Mouse (Mus musculus) G1E-ER4 (cell line): ENCODE results near the gene Trpc7. TPM values are rescaled to one million over a fixed set of nuclear protein-coding genes. Genes with fewer than 3 reads are reported as not detected.

ENCODE experiments used
- GATA1 ChIP-seq: IDR thresholded peaks from one replicate; pipeline ENCODE4 v1.8.0; 2012; ENCODE audit warnings: low read length, inconsistent platforms
- polyA plus RNA-seq: library from polyadenylated mRNA; stranded (reverse); fragments of >175 nt; gene quantifications from 2 replicates; pipeline ENCODE4 v1.2.3, GENCODE M21; 2012

Trpc7 gene
- not detected in 2 replicates for polyA plus RNA-seq

DNA sequence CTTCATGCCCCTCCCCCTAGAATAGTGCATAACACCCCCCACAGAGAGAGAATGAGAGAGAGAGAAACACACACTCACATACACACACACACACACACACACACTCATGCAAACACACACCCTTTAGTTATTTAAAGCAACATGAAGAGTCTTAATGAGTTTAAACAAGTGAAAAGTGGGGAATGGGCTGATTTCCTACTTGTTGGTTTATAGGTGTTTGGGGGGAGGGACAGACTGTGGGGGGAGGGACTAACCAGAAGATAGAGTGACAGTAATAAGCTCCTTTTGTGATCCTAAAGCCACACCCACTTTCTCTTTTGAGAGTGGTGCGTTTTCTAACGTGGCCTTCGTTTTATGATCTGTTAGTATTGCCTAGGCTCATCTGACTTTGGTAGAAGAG lies at the start of gene Trpc7:
Gene Trpc7 (minus strand): TSS at position 101 of the 400 bp plus-strand sequence.
- TF ChIP-seq GATA1 = no peak

DNA sequence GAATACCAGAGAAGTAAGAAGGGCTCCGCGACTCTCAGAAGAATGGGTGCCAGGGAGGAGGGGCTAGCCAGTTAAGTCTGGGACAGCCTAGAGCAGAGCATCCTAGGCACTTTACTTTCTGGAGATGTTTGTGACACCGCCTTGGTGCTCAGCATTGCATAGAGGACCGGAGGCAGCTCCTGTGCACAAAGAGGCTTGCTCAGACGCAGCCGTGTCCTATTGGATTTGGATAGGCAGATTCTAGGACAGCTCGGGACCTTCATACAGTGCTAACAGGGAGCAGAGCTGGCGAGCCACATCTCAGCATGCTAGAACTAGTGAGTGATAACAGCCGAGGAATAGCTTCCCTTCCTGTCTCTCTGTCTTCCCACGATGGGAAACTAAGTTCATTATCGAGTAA lies 43.5 kb upstream of the Trpc7 start:
- no peak for TF ChIP-seq GATA1

DNA sequence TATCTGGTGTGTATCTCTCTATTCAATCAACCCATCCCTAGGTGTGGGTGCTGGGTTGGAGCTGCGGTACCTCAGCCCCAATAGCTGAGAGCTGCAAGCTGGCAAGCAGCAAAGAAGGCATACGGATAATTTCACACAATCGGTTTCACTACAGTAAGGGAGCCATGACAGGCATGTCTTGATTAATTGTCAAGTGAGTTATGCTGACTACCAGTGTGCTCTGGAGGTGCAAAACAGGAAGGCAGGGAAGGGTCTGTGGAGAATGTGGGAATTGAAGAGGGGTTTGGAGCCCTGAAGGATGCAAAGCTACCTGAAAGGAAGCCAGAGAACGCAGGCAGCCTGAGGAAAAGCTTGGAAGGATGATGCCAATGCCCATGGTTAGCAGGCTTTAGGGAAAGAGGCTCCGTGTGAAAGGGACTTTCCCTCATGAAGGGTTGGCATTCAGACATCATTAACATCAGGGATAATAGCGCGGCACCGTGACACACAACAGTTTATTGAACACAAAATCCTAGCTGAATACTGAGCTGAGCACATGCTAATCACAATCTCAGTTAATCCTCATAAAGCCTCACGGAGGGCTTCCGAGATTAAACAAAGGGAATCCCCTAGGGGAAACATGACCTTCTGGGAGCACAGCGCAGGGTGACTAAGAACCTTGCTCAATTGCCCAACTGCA lies 38.2 kb upstream of the Trpc7 start:
- TF ChIP-seq GATA1 = no peak

DNA sequence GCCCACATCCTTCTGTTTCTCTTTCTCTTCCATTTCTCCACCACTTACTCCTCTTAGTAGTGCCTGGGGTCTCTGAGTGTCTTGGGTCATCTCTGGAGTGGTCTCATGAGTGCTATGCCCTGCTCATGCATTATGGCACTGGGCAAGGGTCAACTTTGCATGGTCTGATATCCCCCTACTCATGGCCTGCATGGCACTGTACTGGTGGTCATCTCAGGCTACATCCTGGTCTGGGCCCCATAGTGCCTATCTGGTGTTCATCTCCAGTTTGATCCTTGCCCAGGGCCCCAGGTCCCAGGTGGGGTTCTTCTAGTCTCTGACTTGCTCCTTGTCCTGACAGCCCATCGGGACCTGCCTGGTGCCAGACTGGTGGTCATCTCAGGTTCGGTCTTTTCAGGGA lies 34.6 kb upstream of the Trpc7 start:
- TF ChIP-seq GATA1 = no peak

DNA sequence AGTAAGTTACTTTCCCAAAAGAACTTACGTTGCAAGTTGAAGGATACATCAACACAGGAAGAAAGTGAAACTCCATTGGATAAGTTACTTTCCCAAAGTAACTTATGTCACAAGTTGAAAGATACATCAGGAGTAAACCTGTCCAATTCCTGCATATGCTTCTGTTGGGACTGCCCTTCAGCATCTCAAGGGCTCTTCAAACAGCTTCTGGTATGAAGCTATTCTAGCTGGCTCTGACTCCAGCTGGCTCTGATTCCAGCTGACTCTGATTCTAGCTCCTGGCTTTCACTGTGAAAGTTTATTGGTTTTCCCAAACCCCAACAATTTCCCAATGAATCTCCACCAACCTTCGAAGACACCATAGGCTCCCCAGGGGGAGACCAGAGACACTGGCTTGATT lies 27.2 kb upstream of the Trpc7 start:
- no peak for TF ChIP-seq GATA1

DNA sequence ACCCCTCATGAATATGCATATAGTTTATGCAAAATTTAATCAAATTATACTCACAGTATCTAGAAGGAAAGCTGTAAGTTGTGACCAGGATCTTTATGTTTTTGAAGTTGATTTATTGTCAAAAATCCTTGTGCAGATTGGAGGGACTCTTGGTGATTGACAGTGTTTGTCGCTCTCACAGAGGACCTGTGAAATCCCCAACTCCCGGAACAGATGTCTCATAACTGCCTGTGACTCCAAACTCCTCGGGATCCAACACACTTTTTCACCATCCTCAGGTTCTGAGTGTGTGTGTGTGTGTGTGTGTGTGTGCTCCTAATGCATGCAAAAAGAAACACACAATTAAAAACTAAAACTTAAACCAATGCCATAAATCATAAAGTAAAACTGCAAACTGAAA lies 25.5 kb upstream of the Trpc7 start:
- TF ChIP-seq GATA1 = no peak

DNA sequence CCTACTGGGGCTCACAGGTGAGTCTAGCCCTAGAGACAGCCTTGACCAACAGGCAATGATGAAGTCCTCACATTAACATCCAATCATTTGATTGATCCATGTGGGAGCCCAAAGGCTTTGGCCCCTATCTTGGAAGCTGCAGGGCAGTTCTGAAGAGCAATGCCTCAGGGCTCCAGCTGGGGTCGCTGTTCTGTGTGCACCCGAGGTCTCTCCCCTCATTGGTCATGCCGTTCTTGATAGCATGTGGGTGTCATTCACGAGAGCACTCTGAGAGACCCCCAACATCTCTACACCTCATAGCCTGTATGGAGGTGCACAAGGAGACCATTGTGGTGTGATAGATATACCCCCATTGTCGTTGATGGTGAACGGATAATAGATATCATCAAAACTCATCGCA lies 18.9 kb upstream of the Trpc7 start:
- no peak for TF ChIP-seq GATA1

DNA sequence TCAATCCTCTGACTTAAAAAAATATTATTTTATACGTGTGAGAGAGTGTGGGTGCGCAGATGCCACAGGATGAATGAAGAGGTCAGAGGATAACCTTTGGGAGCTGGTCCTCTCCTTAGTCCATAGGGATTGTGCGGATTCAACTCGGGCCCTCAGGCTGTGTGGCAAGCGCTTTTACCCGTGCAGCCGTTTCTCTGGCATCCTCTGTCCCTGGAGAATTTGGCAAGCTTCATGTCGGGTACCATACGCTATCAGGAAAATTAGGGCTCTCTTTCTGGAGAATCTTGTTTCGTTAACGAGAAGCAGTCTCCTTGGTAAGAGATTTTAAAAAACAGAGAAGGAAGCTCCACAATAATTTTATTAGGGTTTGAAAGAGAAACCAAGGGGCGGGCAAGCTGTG lies 15.3 kb upstream of the Trpc7 start:
- TF ChIP-seq GATA1 = no peak

DNA sequence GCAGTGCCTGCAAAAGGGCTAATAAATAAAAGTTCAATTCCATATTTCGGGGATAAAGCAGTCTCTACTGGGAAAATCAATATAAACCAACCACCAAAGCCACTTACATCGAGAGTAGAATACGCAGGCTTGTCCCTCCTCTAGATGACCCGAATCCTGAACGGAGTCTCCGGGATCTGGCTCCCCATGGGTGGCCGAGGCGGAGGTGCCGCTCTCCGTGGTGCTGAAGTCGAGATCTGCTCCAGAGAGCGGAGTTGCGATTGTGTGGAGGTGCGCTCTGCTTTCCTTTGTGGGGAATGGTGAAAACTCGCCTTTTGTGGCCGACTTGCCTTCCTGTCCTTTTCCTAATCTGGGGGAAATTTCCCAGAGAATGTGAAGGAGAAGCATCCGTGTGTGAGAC lies 407 bp downstream of the Trpc7 start:
- TF ChIP-seq GATA1 = no peak

DNA sequence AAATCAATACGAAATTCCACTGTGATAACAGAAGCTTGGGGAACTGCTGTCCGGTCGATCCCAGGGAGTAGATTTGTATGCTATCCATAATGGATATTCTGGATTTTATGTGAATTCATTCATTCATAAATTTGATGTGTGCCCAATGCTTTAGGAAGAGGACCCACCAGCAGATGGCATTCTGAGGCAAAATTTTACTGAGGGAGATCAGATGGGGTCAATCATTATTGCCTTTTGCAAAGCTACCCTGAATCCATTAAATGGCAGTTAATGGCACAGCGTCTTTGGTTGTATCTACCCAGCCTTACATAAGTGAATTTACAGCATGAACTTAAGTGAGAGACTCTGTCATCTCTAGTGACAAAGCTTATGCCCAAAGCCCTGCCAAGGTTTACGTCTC lies 1.2 kb downstream of the Trpc7 start:
- TF ChIP-seq GATA1 = no peak

DNA sequence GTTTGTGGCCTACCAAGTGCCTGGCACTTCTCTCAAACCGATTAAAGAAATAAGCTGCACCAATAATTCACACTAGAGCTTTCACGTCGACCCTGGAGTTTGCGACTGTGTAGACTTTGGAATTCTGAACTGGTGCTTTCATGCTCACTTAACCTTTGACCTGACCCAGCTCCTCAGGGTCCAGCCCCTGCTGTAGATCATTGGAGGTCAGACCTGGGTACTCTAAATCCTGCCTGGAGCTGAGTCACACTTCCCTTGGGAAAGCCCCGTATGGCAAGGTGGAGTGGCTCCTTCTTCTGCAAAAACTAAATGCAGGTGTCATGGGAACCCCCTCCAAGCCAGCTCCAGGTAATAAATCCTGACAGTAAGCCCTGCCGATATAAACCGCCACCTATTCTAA lies 5.9 kb downstream of the Trpc7 start:
- no peak for TF ChIP-seq GATA1

DNA sequence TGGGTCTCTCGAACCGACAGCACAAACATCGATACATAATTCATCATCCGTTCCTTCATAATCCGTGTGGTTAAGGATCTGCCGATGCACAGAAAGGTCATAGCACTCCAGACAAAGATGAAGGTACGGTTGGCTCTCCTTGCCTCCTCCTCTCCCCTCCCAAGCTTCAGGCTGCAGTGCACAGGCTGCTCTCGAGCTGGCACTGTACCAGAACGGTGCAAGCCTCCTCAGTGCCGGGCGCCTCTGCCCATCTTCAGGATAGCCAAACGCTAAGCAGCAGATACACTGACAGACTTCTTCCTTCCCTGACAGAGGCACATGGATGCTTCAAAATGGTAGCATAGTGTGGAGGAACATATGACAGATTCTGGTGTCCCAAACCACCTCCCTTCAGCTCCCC lies 12.9 kb downstream of the Trpc7 start:
- no peak for TF ChIP-seq GATA1

DNA sequence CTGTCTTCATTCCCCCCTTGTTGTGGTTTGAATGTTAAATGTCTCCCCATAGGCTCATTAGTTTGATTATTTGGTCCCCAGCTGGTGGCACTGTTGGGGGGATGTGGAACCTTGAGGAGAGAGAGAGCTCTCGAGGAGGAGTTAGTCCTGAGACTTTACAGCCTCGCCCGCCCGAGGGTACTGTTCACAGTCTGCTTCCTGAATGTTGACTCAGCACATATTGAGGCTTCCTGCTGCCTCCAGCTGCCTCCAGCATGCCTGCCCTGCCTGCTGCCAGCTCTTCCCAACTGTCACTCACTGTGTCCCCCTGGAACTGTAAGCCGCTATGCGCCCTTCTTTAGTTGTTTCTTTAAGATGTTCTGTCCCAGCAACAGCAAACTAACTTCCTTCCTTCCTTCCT lies 31.2 kb downstream of the Trpc7 start:
- no peak for TF ChIP-seq GATA1

DNA sequence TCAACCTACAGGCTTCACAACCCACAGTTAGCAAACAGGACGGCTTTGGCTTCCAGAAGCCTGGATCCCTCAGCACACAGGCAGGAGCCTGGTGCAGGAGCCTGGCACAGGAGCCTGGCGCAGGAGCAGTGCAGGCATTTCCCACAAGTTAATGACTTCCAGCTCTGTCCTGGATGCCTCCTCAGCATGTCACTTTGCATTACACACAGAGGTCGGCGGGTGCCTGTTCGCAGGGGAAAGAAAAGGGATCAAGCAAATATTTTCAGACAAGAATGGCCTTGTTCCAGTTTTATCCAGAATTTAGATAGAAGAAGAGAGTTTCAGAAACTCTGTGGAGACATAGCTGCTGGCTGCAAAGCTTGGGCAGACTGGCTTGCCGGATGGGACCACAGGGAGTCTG lies 33.8 kb downstream of the Trpc7 start:
- no peak for TF ChIP-seq GATA1

DNA sequence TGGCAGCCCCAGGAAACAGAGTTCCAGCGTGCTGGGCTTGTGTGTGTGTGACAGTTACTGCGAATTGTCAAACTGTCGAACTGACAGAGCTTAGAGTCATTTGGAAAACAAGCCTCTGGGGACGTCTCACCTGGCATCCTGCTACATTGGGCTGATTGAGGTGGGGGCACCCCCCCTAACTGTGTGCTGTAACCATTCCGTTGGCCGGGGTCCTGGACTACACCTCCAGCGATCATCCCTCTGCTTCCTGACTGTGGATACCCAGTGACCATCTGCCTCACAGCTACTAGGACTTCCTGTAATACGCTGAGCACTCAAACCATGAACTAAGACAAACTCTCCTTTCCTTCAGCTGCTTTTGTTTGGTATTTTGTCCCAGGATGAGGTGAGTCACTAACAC lies 41.3 kb downstream of the Trpc7 start:
- no peak for TF ChIP-seq GATA1

DNA sequence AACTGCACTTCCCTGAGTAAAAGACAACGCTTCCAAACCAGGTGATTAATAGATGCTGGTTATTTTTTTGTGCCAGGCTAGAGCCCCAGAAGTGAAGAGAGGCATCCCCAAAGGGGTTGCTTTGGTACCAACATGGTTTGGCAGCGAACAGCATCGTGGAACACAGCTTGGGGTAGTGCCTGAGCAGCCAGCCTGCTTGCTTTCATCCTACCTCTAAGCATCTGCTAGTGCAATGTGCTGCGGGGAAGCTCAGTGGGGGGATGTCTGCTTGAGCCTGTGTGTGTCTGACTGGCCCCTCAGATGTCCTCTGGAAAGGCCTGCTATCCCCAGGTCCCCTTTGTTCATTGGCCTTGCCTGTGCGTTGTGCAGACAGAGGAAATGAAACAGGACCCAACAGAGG lies 42.4 kb downstream of the Trpc7 start:
- TF ChIP-seq GATA1 = no peak

DNA sequence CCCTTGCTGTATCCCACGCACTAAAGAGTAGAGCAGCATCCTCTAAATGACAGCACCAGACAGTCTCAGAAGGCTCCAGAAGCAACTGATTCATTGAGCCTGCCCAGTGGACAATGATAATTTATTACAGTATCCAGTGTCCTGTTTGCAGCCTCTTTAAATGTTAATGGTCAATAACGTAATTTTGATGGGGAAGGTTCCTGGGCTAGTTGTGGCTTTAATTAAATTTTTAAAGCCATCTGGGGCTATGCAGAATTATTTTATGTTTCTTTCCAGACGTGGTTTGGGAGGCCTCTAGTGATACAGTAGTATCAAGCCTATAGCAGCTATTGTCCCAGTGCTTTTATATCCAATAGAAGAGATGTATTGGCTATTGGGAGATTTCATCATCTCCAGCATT lies 49.9 kb downstream of the Trpc7 start:
- TF ChIP-seq GATA1 = no peak

DNA sequence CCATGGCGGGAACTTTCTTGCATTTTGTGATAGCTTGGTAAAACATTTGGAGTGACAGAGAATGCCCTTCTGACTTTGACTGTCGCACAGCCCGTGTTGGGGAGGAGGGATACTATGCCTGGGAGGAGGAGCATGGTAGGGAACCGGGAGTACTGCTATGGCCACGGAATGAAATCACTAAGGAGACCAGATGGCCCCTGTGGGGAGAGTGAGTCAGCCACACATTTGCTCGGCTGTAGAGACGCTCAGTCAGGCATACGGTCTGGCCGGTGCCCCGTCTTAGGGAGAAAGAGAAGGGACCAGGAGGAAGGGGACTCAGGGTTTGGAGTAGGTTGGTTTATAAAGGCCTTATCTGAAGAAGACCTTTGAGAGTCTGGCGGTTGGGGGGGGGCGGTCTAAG lies 80.3 kb downstream of the Trpc7 start:
- TF ChIP-seq GATA1 = no peak
